Mouse (Mus musculus) kidney, embryonic 16.5 days (tissue): ENCODE measurements around the gene Cryga. TPM values are rescaled to one million over a fixed set of nuclear protein-coding genes. Genes with fewer than 3 reads are reported as not detected.
"Not testable (repeated sequence)": the region's sequence is repeated elsewhere in the genome, so short reads cannot be mapped to it uniquely, and the experiment has no call there.

ENCODE experiments used
- ATAC-seq: fragments of 200-750 bp; cut with Nextera tagmentation; 2 replicates; pipeline ENCODE4 v1.8.0; 2017; ENCODE audit warnings: moderate TSS enrichment; ENCODE audit not compliant: low FRiP score, low TSS enrichment
- H3K27ac ChIP-seq: fragments of 300-500 bp; sonication (generic); 2 replicates; pipeline ENCODE4 v1.5.1; 2014; ENCODE audit warnings: low read length
- H3K27me3 ChIP-seq: fragments of 300-500 bp; sonication (generic); 2 replicates; pipeline ENCODE4 v1.6.1; 2014; ENCODE audit warnings: low read length, control low read depth, mixed read lengths; ENCODE audit not compliant: insufficient read depth
- H3K36me3 ChIP-seq: fragments of 300-500 bp; sonication (generic); 2 replicates; pipeline ENCODE4 v1.6.1; 2014; ENCODE audit warnings: low read length, control low read depth, mixed read lengths; ENCODE audit not compliant: insufficient read depth
- H3K4me1 ChIP-seq: fragments of 300-500 bp; sonication (generic); 2 replicates; pipeline ENCODE4 v1.6.1; 2014; ENCODE audit warnings: low read length, control low read depth, mixed read lengths; ENCODE audit not compliant: insufficient read depth
- H3K4me2 ChIP-seq: fragments of 300-500 bp; sonication (generic); replicated peaks from 2 replicates; pipeline ENCODE4 v1.6.1; 2014; ENCODE audit warnings: low read depth, low read length
- H3K4me3 ChIP-seq: fragments of 300-500 bp; sonication (generic); 2 replicates; pipeline ENCODE4 v1.5.1; 2014; ENCODE audit warnings: mild to moderate bottlenecking, low read length
- H3K9ac ChIP-seq: fragments of 300-500 bp; sonication (generic); replicated peaks from 2 replicates; pipeline ENCODE4 v1.6.1; 2014; ENCODE audit warnings: low read length
- H3K9me3 ChIP-seq: fragments of 300-500 bp; sonication (generic); 2 replicates; pipeline ENCODE4 v1.6.1; 2016; ENCODE audit warnings: low read length, control low read depth
- WGBS: fragments of 180-500 bp; shearing (Covaris S2); extraction: QIAGEN DNeasy Blood & Tissue Kit; methylation state at CpG from one replicate; pipeline ENCODE4 v1.1.7; 2014; 5-methylcytosine and 5-hydroxymethylcytosine counted together
- polyA plus RNA-seq: library from polyadenylated mRNA; unstranded; fragments of >200 nt; fragmentation: Nextera tagmentation; extraction: Ambion mirVana; gene quantifications from 2 replicates; pipeline ENCODE4 v1.2.1, GENCODE M21; 2015

Gene Cryga
- polyA plus RNA-seq, 1 experiment from 2014 or later: not detected

DNA sequence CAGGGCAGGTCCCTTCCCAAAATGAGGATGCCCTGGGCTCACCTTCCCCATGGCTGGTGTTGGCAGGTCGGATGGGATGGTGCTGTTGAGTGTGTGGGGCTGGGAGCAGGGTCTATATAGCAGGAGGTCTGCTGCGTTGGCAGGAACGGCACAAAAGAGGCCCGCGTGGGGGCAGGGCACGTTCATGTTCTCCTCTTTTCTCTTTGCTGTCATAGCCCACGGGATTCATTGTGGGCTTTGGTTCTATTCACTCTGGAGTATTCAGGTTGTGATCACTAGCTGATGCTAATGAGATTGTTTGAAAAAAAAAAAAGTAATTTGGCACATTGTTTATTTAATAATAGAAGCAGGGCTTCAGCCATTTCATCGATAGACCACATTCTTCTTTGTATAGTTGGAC is 39.8 kb downstream of the Cryga start, which contains the start of gene Crygd:
Gene Crygd (minus strand): TSS at position 101 of the 400 bp plus-strand sequence.
- H3K4me2 ChIP-seq: no peak within 1 kb of the TSS
- no peak within 1 kb of the TSS for H3K27ac ChIP-seq
- H3K27me3 ChIP-seq: no peaks in the 10 kb centered on the region
- H3K36me3 ChIP-seq: no peaks in the 10 kb centered on the region
- no peak within 1 kb of the TSS for H3K4me3 ChIP-seq
- H3K9ac ChIP-seq: no peak within 1 kb of the TSS
- H3K9me3 ChIP-seq: no peaks in the 10 kb centered on the region
- WGBS: 92% methylated on average over 8 of the region's 8 CpGs
- H3K4me1 ChIP-seq: no peaks in the 10 kb centered on the region
- no peak for ATAC-seq

DNA sequence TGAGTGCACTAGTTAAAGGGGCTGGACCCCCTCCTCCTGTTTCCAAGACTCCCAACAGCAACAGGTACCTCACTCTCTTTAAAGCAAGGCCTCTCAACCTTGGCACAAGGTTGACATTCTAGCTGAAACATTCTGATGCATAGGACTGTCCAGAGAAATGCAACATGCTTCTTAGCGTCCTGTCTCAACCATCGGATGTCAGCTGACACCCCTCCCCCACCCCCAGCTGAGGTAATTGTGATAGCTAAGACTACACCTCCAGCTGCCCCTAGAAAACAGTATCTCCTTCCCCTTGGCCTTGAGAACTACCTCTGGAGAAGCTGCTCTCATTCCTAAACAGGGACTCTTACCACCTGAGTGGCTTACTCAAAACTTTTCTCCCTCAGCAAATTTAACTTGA is 51.0 kb downstream of the Cryga start:
- Histone ChIP-seq H3K27ac (no peak overlapping the region), H3K9ac (no peak overlapping the region), H3K4me2 (no peak overlapping the region), H3K4me3 (no peak overlapping the region), H3K36me3 (no peaks in the 10 kb centered on the region), H3K4me1 (peaks cover 5% of the 10 kb centered on the region; the same call in 1 of the 2 replicates), H3K9me3 (no peaks in the 10 kb centered on the region), H3K27me3 (no peaks in the 10 kb centered on the region)
- 22% methylated on average over 2 of the region's 2 CpGs for WGBS
- ATAC-seq: no peak

DNA sequence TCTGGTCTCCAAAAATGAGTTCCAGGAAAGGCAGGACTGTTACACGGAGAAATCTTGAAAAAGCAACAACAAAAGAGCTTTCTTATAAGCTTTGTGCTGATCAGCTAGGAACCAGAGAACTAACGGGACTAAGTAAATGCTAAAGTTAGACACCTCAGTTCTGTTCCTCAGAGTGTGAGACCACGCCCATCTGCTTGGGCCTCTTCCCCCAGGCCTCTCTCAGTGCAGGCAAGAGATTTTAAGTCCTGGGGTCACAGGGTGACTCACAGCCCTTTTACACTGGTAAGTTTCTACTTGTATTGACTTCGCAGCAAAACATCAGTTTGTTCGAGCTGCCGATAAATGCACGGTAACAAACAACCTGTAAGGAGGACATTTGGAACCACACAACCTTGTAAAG is 51.5 kb downstream of the Cryga start:
- Histone ChIP-seq H3K27me3 (no peaks in the 10 kb centered on the region), H3K4me2 (no peak overlapping the region), H3K27ac (no peak overlapping the region), H3K9me3 (no peaks in the 10 kb centered on the region), H3K36me3 (no peaks in the 10 kb centered on the region), H3K4me3 (no peak overlapping the region), H3K4me1 (peaks cover 5% of the 10 kb centered on the region; the same call in 1 of the 2 replicates), H3K9ac (no peak overlapping the region)
- ATAC-seq: no peak
- WGBS: 56% methylated on average over 7 of the region's 7 CpGs

DNA sequence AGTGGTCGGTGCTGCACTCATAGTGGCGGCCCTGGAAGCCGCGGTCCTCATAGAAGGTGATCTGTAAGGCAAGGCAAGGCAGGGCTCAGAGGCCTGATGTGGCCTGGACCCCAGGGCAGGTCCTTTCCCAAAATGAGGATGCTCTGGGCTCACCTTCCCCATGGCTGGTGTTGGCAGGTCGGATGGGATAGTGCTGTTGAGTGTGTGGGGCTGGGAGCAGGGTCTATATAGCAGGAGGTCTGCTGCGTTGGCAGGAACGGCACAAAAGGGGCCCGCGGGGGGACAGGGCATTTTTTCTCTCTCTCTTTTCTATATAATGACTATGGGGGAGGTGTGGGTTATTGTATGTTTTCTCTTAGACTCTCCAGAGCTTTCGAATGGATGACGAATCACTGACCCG is 52.2 kb downstream of the Cryga start, which contains the start of gene Cryge:
Gene Cryge (minus strand): TSS at position 198 of the 400 bp plus-strand sequence.
- H3K9me3 ChIP-seq, H3K4me1 ChIP-seq, H3K27ac ChIP-seq, H3K36me3 ChIP-seq, H3K9ac ChIP-seq, H3K4me2 ChIP-seq, H3K27me3 ChIP-seq, H3K4me3 ChIP-seq: not testable (repeated sequence)
- 40% methylated on average over 8 of the region's 12 CpGs for WGBS
- peak; percentile 27; the same call in 1 of the 2 replicates for ATAC-seq

Other genes starting within 250 kb of the Cryga start
- gene Plekhm3, start 146.5 kb downstream of the Cryga start, polyA plus RNA-seq: 5.0 and 9.1 TPM in 2 replicates
- gene Akr1cl, start 70.6 kb downstream of the Cryga start, polyA plus RNA-seq: 3.0 and 3.9 TPM in 2 replicates
- gene Cryge, start 52.2 kb downstream of the Cryga start, polyA plus RNA-seq: not detected in 2 replicates
- gene Crygd, start 39.9 kb downstream of the Cryga start, polyA plus RNA-seq: not detected in 2 replicates
- not detected in 2 replicates for gene Crygc, start 29.7 kb downstream of the Cryga start, polyA plus RNA-seq
- gene Crygb, start 21.1 kb downstream of the Cryga start, polyA plus RNA-seq: not detected in 2 replicates
- 0.29 TPM in 1 of 2 replicates, not detected in the other for gene Gm28845, start 16.2 kb upstream of the Cryga start, polyA plus RNA-seq
- 2.0 and 2.8 TPM in 2 replicates for gene D630023F18Rik, start 19.8 kb upstream of the Cryga start, polyA plus RNA-seq
- gene Idh1, start 83.1 kb upstream of the Cryga start, polyA plus RNA-seq: 293 and 329 TPM in 2 replicates
- 10.0 and 11.1 TPM in 2 replicates for gene Pikfyve, start 83.3 kb upstream of the Cryga start, polyA plus RNA-seq
- gene Pth2r, start 178.7 kb upstream of the Cryga start, polyA plus RNA-seq: not detected in 2 replicates